In the genomic region with DNA sequence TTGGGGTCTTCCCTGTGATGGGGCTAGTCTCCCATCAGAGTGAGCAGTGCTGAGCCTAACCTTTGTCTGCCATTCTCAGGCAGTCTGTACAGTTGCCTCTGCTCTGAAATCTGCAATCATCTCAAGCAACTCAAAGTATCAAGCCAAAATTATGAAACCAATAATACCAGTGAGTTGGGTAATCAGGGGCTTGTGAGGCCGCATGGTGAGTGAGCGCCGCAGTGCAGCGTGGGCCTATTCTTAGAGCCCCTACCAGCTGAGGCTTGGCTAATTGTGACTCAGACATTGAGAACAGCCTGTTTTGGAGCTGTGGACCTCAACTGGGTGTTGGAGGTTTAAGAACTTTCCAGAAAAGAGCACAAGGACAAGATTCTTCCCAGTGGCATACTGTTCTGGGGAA, we compare ENCODE assay signal across 25 mouse cellular contexts.
DNase-seq lines count a peak whose midpoint lies in the region; ATAC-seq and TF ChIP-seq lines count a peak whose summit lies in the region.
"Had no signal": no experiment of that assay in that cellular context is flagged by ENCODE, and none has a peak within 500 bp of the region (broad histone marks: within the 10 kb centered on the region; RNA-seq: fewer than 3 reads in every experiment).

No protein-coding gene starts in this region.

- no peak for TF ChIP-seq CTCF in layer of hippocampus, adult 2 months (conservative IDR thresholded peaks at IDR 0.05)

- ATAC-seq in megakaryocyte progenitor cell, adult 5-6 weeks (replicated peaks; ENCODE audit: poor library complexity): peak; percentile 21; the same call in 1 of the 2 replicates
- no peak for ATAC-seq in erythroblast, adult 5-6 weeks (replicated peaks; ENCODE audit: low FRiP score, poor library complexity, severe bottlenecking)
- ATAC-seq: forebrain, embryonic 15.5 days; midbrain, embryonic 15.5 days had no signal

- H3K4me3 ChIP-seq in layer of hippocampus, adult 2 months: no peak overlapping the region
- H3K4me3 ChIP-seq: embryonic facial prominence, embryonic 12.5 days; erythroblast, embryonic 14.5 days; forebrain, embryonic 15.5 days; heart, adult 2 months; heart, embryonic 13.5 days; limb, embryonic 15.5 days; liver, embryonic 15.5 days; midbrain, embryonic 15.5 days; neural tube, embryonic 13.5 days had no signal

- H3K27ac ChIP-seq in layer of hippocampus, adult 2 months: peak overlapping the region; percentile 56
- H3K27ac ChIP-seq: embryonic facial prominence, embryonic 12.5 days; forebrain, embryonic 15.5 days; heart, adult 2 months; heart, embryonic 13.5 days; kidney, postnatal 0 days; limb, embryonic 15.5 days; liver, embryonic 15.5 days; midbrain, embryonic 15.5 days; neural tube, embryonic 13.5 days had no signal

- no peak for DNase-seq in layer of hippocampus, adult 2 months (ENCODE audit: low spot score in 2 of 2)
- DNase-seq in layer of hippocampus, adult 9-11 months: no peak
- DNase-seq in NIH3T3 (ENCODE audit: low read depth): peak; percentile 53
- peak; percentile 57 for DNase-seq in adrenal gland, postnatal 14 days
- no peak for DNase-seq in liver
- DNase-seq: cerebellum, adult 2 months; cerebellum, postnatal 25 days; gastrocnemius, postnatal 14 days; heart, adult 2 months; heart, postnatal 14 days; kidney, adult 11 months; lung, postnatal 4 days; thymus, adult 2 months; thymus, postnatal 4 days had no signal

Comparison
In these comparisons a context has a peak if more than half of its experiments do, and no peak if none do; other contexts are left out.
1. DNase-seq: peak in NIH3T3 (single experiment) and adrenal gland, postnatal 14 days (single experiment); none in layer of hippocampus, adult 2 months (0 of 2), layer of hippocampus, adult 9-11 months (single experiment) and liver (single experiment).